Mouse (Mus musculus): ENCODE data around the gene Haus7. TPM values are rescaled to one million over a fixed set of nuclear protein-coding genes. Genes with fewer than 3 reads are reported as not detected.
"Not testable (repeated sequence)": the region's sequence is repeated elsewhere in the genome, so short reads cannot be mapped to it uniquely, and the experiment has no call there.

Gene Haus7
- 50.6 and 51.9 TPM in 2 replicates for polyA plus RNA-seq (2015; fragmentation: Nextera tagmentation; extraction: Ambion mirVana)

- H3K27me3 ChIP-seq: no peaks in the 10 kb centered on the region
- H3K27ac ChIP-seq: no peak within 1 kb of the TSS
- ATAC-seq (ENCODE audit: low read depth): peak; percentile 100
- H3K9ac ChIP-seq: peak within 1 kb of the TSS; percentile 75
- no peaks in the 10 kb centered on the region for H3K36me3 ChIP-seq
- DNase-seq: peak; percentile 92
- peak within 1 kb of the TSS; percentile 69 for H3K4me3 ChIP-seq (replicated peaks)
- H3K4me2 ChIP-seq: peak within 1 kb of the TSS; percentile 70
- peaks cover 8% of the 10 kb centered on the region for H3K4me1 ChIP-seq (replicated peaks)
- H3K9me3 ChIP-seq (replicated peaks): no peaks in the 10 kb centered on the region
- 20% methylated on average over 26 of the region's 26 CpGs for WGBS (ENCODE audit: insufficient replicate concordance)
These were observed at the start of gene Haus7 for GRCm38 (mm10) chrX:73458877-73459392. TSS of gene Haus7 (minus strand) at chrX:73459044.

GRCm38 (mm10) chrX:73506577-73506976 lies 47.7 kb upstream of the Haus7 start:
- H3K4me2 ChIP-seq: no peak overlapping the region
- no peak overlapping the region for H3K9ac ChIP-seq
- no peaks in the 10 kb centered on the region for H3K9me3 ChIP-seq (replicated peaks)
- H3K4me1 ChIP-seq (replicated peaks): no peaks in the 10 kb centered on the region
- peaks cover 52% of the 10 kb centered on the region for H3K27me3 ChIP-seq
- DNase-seq (no peak), ATAC-seq (ENCODE audit: low read depth) (no peak)
- no peaks in the 10 kb centered on the region for H3K36me3 ChIP-seq
- H3K27ac ChIP-seq: no peak overlapping the region
- no peak overlapping the region for H3K4me3 ChIP-seq (replicated peaks)
- WGBS (ENCODE audit: insufficient replicate concordance): 59% methylated on average over 4 of the region's 4 CpGs

- H3K4me2 ChIP-seq: no peak overlapping the region
These were observed 46.4 kb upstream of the Haus7 start for GRCm38 (mm10) chrX:73505130-73505735.

GRCm38 (mm10) chrX:73496746-73497145 lies 37.9 kb upstream of the Haus7 start:
- 56% methylated on average over 4 of the region's 4 CpGs for WGBS (ENCODE audit: insufficient replicate concordance)
- Histone ChIP-seq H3K4me3 (replicated peaks) (no peak overlapping the region), H3K9me3 (replicated peaks) (no peaks in the 10 kb centered on the region), H3K9ac (no peak overlapping the region), H3K36me3 (no peaks in the 10 kb centered on the region), H3K4me2 (no peak overlapping the region), H3K27me3 (peaks cover 25% of the 10 kb centered on the region), H3K27ac (no peak overlapping the region), H3K4me1 (replicated peaks) (no peaks in the 10 kb centered on the region)
- ATAC-seq (ENCODE audit: low read depth) (no peak), DNase-seq (no peak)

More at GRCm38 (mm10) chrX:73505130-73505735, 46.4 kb upstream of the Haus7 start:
- WGBS (ENCODE audit: insufficient replicate concordance): 55% methylated on average over 5 of the region's 5 CpGs
- DNase-seq (no peak), ATAC-seq (ENCODE audit: low read depth) (no peak)
- Histone ChIP-seq H3K4me1 (replicated peaks) (no peaks in the 10 kb centered on the region), H3K27me3 (peaks cover 59% of the 10 kb centered on the region), H3K27ac (no peak overlapping the region), H3K9ac (no peak overlapping the region), H3K36me3 (no peaks in the 10 kb centered on the region), H3K9me3 (replicated peaks) (no peaks in the 10 kb centered on the region), H3K4me3 (replicated peaks) (no peak overlapping the region)

- not testable (repeated sequence) for H3K27ac ChIP-seq; ATAC-seq (ENCODE audit: low read depth); H3K4me1 ChIP-seq (replicated peaks); H3K4me3 ChIP-seq (replicated peaks); H3K36me3 ChIP-seq; H3K9ac ChIP-seq; H3K9me3 ChIP-seq (replicated peaks); H3K27me3 ChIP-seq; H3K4me2 ChIP-seq
- WGBS (ENCODE audit: insufficient replicate concordance): 11% methylated on average over 1 of the region's 2 CpGs
- DNase-seq: peak; percentile 19
These were observed 34.7 kb upstream of the Haus7 start for GRCm38 (mm10) chrX:73493567-73493966.

- WGBS (ENCODE audit: insufficient replicate concordance): 57% methylated on average over 3 of the region's 3 CpGs
- Histone ChIP-seq H3K27me3 (peaks cover 10% of the 10 kb centered on the region; the same call in 1 of the 2 replicates), H3K4me1 (replicated peaks) (no peaks in the 10 kb centered on the region), H3K36me3 (no peaks in the 10 kb centered on the region), H3K9me3 (replicated peaks) (no peaks in the 10 kb centered on the region), H3K4me2 (no peak overlapping the region), H3K4me3 (replicated peaks) (no peak overlapping the region), H3K9ac (no peak overlapping the region), H3K27ac (no peak overlapping the region)
- DNase-seq (no peak), ATAC-seq (ENCODE audit: low read depth) (no peak)
These were observed 32.0 kb upstream of the Haus7 start for GRCm38 (mm10) chrX:73490804-73491203.

GRCm38 (mm10) chrX:73490186-73490585 lies 31.3 kb upstream of the Haus7 start:
- Histone ChIP-seq H3K27me3 (peaks cover 8% of the 10 kb centered on the region; the same call in 1 of the 2 replicates), H3K27ac (no peak overlapping the region), H3K4me2 (no peak overlapping the region), H3K36me3 (no peaks in the 10 kb centered on the region), H3K4me1 (replicated peaks) (no peaks in the 10 kb centered on the region), H3K9ac (no peak overlapping the region), H3K9me3 (replicated peaks) (no peaks in the 10 kb centered on the region), H3K4me3 (replicated peaks) (no peak overlapping the region)
- 50% methylated on average over 4 of the region's 4 CpGs for WGBS (ENCODE audit: insufficient replicate concordance)
- ATAC-seq (ENCODE audit: low read depth) (no peak), DNase-seq (no peak)

GRCm38 (mm10) chrX:73486920-73487319 lies 28.1 kb upstream of the Haus7 start:
- no peak overlapping the region for H3K27ac ChIP-seq
- ATAC-seq (ENCODE audit: low read depth): no peak
- 53% methylated on average over 5 of the region's 5 CpGs for WGBS (ENCODE audit: insufficient replicate concordance)

GRCm38 (mm10) chrX:73484870-73485269 lies 26.0 kb upstream of the Haus7 start:
- no peaks in the 10 kb centered on the region for H3K9me3 ChIP-seq (replicated peaks)
- no peak for ATAC-seq (ENCODE audit: low read depth)
- H3K4me3 ChIP-seq (replicated peaks): no peak overlapping the region
- H3K4me2 ChIP-seq: peak overlapping the region; percentile 17
- WGBS (ENCODE audit: insufficient replicate concordance): 61% methylated on average over 4 of the region's 4 CpGs
- H3K36me3 ChIP-seq: no peaks in the 10 kb centered on the region
- peaks cover 20% of the 10 kb centered on the region for H3K27me3 ChIP-seq
- no peak for DNase-seq
- no peak overlapping the region for H3K9ac ChIP-seq
- H3K4me1 ChIP-seq (replicated peaks): no peaks in the 10 kb centered on the region
- no peak overlapping the region for H3K27ac ChIP-seq

More at GRCm38 (mm10) chrX:73486920-73487319, 28.1 kb upstream of the Haus7 start:
- no peak overlapping the region for H3K9ac ChIP-seq
- peaks cover 17% of the 10 kb centered on the region for H3K27me3 ChIP-seq
- no peaks in the 10 kb centered on the region for H3K4me1 ChIP-seq (replicated peaks)
- H3K4me3 ChIP-seq (replicated peaks): no peak overlapping the region
- no peaks in the 10 kb centered on the region for H3K9me3 ChIP-seq (replicated peaks)
- DNase-seq: no peak
- H3K4me2 ChIP-seq: no peak overlapping the region
- no peaks in the 10 kb centered on the region for H3K36me3 ChIP-seq

- no peak for ATAC-seq (ENCODE audit: low read depth)
- WGBS (ENCODE audit: insufficient replicate concordance): 58% methylated on average over 1 of the region's 1 CpGs
- H3K27ac ChIP-seq: no peak overlapping the region
These were observed 25.2 kb upstream of the Haus7 start for GRCm38 (mm10) chrX:73484076-73484475.

GRCm38 (mm10) chrX:73483484-73483810 lies 24.6 kb upstream of the Haus7 start, which contains the start of gene Bgn:
TSS of gene Bgn (plus strand) at chrX:73483602.
- Histone ChIP-seq H3K27me3 (peaks cover 19% of the 10 kb centered on the region), H3K9ac (no peak within 1 kb of the TSS), H3K4me2 (peak within 1 kb of the TSS; percentile 17; the same call in 1 of the 2 replicates), H3K36me3 (no peaks in the 10 kb centered on the region), H3K27ac (no peak within 1 kb of the TSS), H3K4me3 (replicated peaks) (peak within 1 kb of the TSS; percentile 12), H3K9me3 (replicated peaks) (no peaks in the 10 kb centered on the region), H3K4me1 (replicated peaks) (no peaks in the 10 kb centered on the region)
- ATAC-seq (ENCODE audit: low read depth): no peak
- 24% methylated on average over 14 of the region's 14 CpGs for WGBS (ENCODE audit: insufficient replicate concordance)
- no peak for DNase-seq

More at GRCm38 (mm10) chrX:73484076-73484475, 25.2 kb upstream of the Haus7 start:
- Histone ChIP-seq H3K27me3 (peaks cover 17% of the 10 kb centered on the region), H3K9me3 (replicated peaks) (no peaks in the 10 kb centered on the region), H3K4me3 (replicated peaks) (peak overlapping the region; percentile 12), H3K4me2 (peak overlapping the region; percentile 17; the same call in 1 of the 2 replicates), H3K9ac (no peak overlapping the region), H3K4me1 (replicated peaks) (no peaks in the 10 kb centered on the region), H3K36me3 (no peaks in the 10 kb centered on the region)
- no peak for DNase-seq
